Mouse (Mus musculus) left cerebral cortex, postnatal 4 days (tissue): ENCODE measurements at regions not wholly inside any gene's neighbourhood (a gene's known extent, or its start where the extent isn't known, plus 50 kb on each side); places are given as distances from the start of the nearest gene placed in this dataset.

Experiments used
- DNase-seq: peaks from one replicate; pipeline ENCODE4 v3.0.0-alpha.2; 2022
- intact Hi-C: fragments of 180-260 bp; cut with DNase I; formaldehyde crosslinking; loops from one replicate; pipeline ENCODE4 v1.15.1; 2025

- intact Hi-C loops = no loop called here
- no peak for DNase-seq
Measured at GRCm38 (mm10) chr2:61110591-61110990, 147.6 kb upstream of the Rbms1 start.

DNA sequence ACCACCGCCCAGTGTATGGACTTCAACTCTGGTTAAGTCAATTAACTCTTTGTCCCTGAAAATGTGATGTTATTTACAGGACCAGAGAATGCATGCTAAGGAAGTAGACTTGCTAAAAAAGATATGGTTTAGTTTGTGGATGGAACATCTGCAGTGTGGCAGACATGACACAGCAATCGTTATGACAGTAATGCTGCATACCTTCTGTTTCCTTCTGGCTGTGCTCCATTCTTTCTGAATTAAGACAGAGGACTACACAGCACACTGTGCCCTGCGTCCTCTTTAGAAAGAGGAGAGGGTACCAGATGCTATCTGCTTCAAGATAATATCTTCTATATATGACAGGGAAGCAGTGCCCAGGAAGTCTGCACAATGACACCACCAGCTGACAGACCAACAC, 146.6 kb upstream of the Rbms1 start:
- intact Hi-C loops = no loop called here
- no peak for DNase-seq

- DNase-seq = no peak
- intact Hi-C loops = no loop called here
Measured at GRCm38 (mm10) chr2:61105169-61105568, 142.2 kb upstream of the Rbms1 start.

- intact Hi-C loops = no loop called here
- no peak for DNase-seq
Measured at GRCm38 (mm10) chr2:61100854-61101253, 137.9 kb upstream of the Rbms1 start.

- no peak for DNase-seq
- intact Hi-C loops = no loop called here
Measured at GRCm38 (mm10) chr2:61088501-61088900, 125.5 kb upstream of the Rbms1 start.

- intact Hi-C loops = no loop called here
- DNase-seq = no peak
Measured at GRCm38 (mm10) chr2:61084835-61085234, 121.8 kb upstream of the Rbms1 start.

DNA sequence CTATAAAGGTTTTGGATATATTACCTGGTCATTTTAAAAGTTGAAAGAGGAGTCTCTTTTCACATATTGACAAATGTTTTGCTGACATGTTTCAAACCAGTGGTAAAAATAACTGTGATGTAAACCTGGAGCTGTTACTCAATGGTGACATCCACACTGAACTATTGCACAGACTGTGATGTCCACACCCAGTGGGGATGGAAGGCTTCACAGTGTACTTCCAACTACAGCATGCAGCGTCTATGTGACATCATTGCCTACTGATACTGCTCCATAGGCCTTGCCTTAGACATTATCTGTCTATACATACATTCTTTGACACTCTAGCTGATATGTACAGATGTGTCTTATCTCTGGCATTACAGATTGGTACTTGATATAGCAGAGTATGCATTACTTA, 120.1 kb upstream of the Rbms1 start:
- intact Hi-C loops = no loop called here

GRCm38 (mm10) chr2:61082640-61083039, 119.6 kb upstream of the Rbms1 start:
- intact Hi-C loops = no loop called here
- no peak for DNase-seq

More for the DNA sequence above, 120.1 kb upstream of the Rbms1 start:
- no peak for DNase-seq

- intact Hi-C loops = no loop called here
- no peak for DNase-seq
Measured at GRCm38 (mm10) chr2:61080006-61080405, 117.0 kb upstream of the Rbms1 start.

GRCm38 (mm10) chr2:61071025-61071424, 108.0 kb upstream of the Rbms1 start:
- no peak for DNase-seq
- intact Hi-C loops = no loop called here

DNA sequence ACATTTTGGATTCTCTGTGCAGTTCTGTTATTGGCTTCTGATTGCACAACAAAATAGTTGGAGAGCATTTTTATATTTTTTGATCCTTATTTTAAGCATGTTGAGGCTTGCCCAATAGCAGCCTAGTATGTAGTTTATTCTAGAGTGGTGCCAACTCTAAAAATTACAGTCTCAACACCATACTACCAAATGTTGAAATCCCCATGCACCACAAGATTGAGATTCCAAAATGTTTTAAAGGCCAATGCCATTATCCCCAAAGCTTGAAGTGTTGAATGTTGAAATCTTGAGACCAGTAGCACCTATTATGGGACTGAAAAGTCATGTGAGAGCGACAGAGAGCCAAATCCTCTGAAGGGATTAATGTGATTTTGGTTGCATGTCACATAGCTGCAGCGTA, 104.9 kb upstream of the Rbms1 start:
- DNase-seq = no peak
- intact Hi-C loops = no loop called here

GRCm38 (mm10) chr2:61062125-61062524, 99.1 kb upstream of the Rbms1 start:
- intact Hi-C loops = no loop called here
- DNase-seq = no peak

GRCm38 (mm10) chr2:61060906-61061305, 97.9 kb upstream of the Rbms1 start:
- no peak for DNase-seq
- intact Hi-C loops = no loop called here

DNA sequence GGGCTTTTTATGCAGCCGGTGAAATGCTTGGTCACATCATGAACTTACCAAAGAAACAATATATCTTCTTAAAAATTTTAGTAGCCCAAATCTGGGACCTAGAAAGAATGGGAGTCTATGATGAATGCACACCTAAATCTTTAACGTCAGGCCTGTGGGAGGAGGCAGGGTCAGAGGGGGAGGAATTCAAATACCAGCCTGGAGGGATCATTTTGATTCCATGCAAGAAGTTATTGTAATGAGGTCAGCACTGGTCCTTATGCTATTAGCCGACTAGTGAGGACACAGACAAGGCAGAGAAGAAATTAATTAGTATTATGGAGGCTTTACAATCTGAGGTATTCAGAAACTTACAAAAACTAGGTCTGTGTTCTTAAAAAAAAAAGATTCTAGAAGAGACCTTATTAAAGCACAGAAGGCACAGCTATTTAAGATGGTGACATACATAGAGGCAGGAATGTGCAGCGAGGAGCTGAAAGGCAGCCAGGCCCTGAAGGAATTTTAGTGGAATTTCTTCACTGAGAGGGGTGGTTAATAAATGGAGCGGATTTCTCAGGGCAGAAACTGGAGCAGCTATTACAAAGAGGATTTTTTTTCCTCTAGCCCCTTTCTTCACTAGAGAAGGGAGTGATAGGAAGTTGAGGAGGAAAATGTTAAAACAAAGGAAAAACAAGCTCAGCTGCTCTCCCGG, 95.7 kb upstream of the Rbms1 start:
- peak; percentile 4 for DNase-seq

DNA sequence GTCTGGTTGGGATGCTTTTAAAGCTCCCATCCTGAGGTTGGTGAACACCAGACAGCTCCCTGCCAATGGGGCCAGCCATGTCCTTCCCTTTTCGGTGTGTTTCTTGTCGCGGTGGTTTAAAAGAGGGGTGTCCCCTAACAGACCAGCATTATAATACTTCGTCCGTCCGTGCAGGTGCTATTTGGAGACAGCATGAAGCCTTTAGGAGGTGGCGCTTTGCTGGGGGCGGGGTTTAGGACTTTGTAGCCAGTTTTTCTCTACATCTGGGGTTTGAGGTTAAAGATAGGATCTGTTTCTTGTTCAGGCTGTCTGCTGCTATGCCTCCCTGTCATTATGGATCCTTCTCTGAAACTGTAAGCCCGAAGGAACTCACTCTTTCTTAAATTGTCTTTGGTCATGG, 89.3 kb upstream of the Rbms1 start:
- no peak for DNase-seq
- intact Hi-C loops = no loop called here

More for the DNA sequence above, 95.7 kb upstream of the Rbms1 start:
- intact Hi-C loops = no loop called here

- intact Hi-C loops = no loop called here
- DNase-seq = no peak
Measured at GRCm38 (mm10) chr2:61051808-61052207, 88.8 kb upstream of the Rbms1 start.

- intact Hi-C loops = no loop called here
Measured at GRCm38 (mm10) chr2:61046111-61046767, 83.2 kb upstream of the Rbms1 start.

GRCm38 (mm10) chr2:61045467-61045866, 82.5 kb upstream of the Rbms1 start:
- DNase-seq = no peak
- intact Hi-C loops = no loop called here

More at GRCm38 (mm10) chr2:61046111-61046767, 83.2 kb upstream of the Rbms1 start:
- no peak for DNase-seq

- intact Hi-C loops = no loop called here
- no peak for DNase-seq
Measured at GRCm38 (mm10) chr2:61032920-61033319, 69.9 kb upstream of the Rbms1 start.

- intact Hi-C loops = no loop called here
- no peak for DNase-seq
Measured at GRCm38 (mm10) chr2:61029706-61030105, 66.7 kb upstream of the Rbms1 start.

DNA sequence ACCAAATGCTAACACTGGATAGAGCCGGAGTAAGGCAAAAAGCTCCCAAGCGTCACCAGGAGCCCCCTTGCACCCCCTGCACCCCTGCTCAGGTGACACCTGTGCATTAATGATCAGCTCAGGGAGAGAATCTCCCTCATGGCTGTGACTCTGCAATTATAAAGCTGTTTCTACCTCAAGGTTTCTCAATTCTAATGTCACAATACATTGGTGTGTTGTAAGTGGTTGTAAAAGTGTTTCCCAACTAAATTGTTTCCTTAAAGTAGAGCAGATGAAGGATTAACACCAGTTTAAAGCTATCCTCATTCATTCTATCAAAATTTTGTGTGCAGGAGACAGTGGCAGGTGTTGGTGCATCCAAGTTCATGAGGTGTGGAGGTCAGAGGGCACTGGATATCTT, 65.6 kb upstream of the Rbms1 start:
- DNase-seq = no peak
- intact Hi-C loops = no loop called here

DNA sequence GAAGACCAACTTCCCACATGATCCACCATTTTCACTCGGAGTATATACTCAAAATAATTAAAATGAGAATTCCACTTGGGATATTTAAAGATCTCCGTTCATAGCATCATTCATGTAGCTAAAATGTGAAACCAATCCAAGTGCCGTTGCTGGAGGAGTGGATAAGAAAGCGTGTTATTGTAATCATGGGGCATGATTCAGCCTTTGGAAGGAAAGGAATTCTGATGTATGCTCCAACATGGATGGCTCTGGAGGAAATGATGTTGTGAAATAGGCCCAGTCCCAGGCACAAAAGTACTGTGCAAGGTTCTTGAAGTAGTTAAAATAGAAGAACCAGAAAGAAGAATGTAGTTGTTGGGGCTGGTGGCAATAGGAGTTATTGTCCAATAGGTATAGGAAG, 64.7 kb upstream of the Rbms1 start:
- intact Hi-C loops = no loop called here
- no peak for DNase-seq

DNA sequence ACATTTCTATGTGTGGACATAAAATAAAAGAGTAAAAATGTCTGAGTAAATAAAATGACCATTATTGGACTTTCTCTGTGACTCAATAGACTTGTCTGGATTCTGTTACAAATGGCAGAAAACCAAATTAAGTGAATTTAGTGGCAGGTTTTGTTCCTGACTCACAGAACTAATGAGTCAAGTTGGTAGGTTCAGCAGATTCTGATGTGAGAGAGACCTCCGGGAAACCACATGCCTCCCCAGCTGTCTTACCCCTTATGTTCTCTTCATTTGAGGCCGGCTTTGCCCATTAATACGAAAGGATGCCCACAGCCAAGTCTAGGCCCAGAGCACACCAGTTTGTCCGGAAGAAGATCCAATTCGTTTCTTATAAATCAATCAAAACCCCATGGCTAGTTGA, 59.4 kb upstream of the Rbms1 start:
- intact Hi-C loops = no loop called here
- no peak for DNase-seq
